Mouse (Mus musculus) bone marrow, adult 2 months (tissue): ENCODE data around the gene Dmtf1.

Source experiments
- CTCF ChIP-seq: fragments of 200-500 bp; IDR thresholded peaks from 2 replicates; pipeline ENCODE4 v1.5.1; 2011; ENCODE audit warnings: low read length, control low read depth; ENCODE audit not compliant: control insufficient read depth, insufficient read depth
- POLR2A ChIP-seq: fragments of 200-500 bp; IDR thresholded peaks from 2 replicates; pipeline ENCODE4 v1.6.1; 2011; ENCODE audit warnings: low read depth, mild to moderate bottlenecking, control low read depth, low read length, borderline replicate concordance; ENCODE audit not compliant: control insufficient read depth

GRCm38 (mm10) chr5:9186467-9186866 lies 24.9 kb upstream of the Dmtf1 start:
- TF ChIP-seq CTCF, result no peak
- no peak for TF ChIP-seq POLR2A
